Mouse (Mus musculus) erythroblast, embryonic 14.5 days (primary cell): ENCODE measurements around the gene Lmtk3.

Experiments
- GATA1 ChIP-seq: IDR thresholded peaks from 2 replicates; pipeline ENCODE4 v1.6.1; 2012; ENCODE audit warnings: low read length, inconsistent platforms, mixed read lengths
- TAL1 ChIP-seq: IDR thresholded peaks from 3 replicates; pipeline ENCODE4 v1.6.1; 2012; ENCODE audit warnings: low read length, inconsistent platforms, mixed read lengths

DNA sequence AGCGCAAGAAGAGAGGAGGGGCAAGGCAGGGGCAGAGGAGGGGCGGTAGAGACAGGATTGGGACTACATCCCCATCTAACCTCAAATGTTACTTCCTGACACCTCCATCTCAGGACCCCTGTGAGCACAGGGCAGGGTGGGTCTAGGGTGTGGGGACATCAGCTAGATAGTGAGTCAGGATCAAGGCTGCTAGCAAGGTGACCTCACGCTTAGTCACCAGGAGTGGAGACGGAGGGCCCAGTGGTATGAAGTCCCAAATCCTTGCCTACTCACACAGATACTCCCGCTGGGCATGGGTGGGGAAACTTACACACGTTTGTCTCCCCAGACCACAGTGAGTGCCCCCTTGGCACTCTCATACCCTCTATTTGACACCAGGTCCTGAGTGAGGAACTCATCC, 19.0 kb downstream of the Lmtk3 start:
- TF ChIP-seq GATA1 (no peak), TAL1 (no peak)
